Mouse (Mus musculus): ENCODE results near the gene Havcr2. TPM values are rescaled to one million over a fixed set of nuclear protein-coding genes. Genes with fewer than 3 reads are reported as not detected.
"Not testable (repeated sequence)": the region's sequence is repeated elsewhere in the genome, so short reads cannot be mapped to it uniquely, and the experiment has no call there.

Havcr2 gene
- 0.07 TPM in 1 of 2 replicates, not detected in the other for polyA plus RNA-seq (2015; fragmentation: Nextera tagmentation; extraction: Ambion mirVana)

GRCm38 (mm10) chr11:46454453-46455045 lies at the start of gene Havcr2:
Gene Havcr2 (plus strand): TSS chr11:46454935.
- H3K4me3 ChIP-seq = no peak within 1 kb of the TSS
- H3K9ac ChIP-seq = no peak within 1 kb of the TSS
- ATAC-seq (ENCODE audit: extremely low read depth, insufficient number of reproducible peaks, low FRiP score, low TSS enrichment) = no peak
- no peaks in the 10 kb centered on the region for H3K9me3 ChIP-seq
- no peaks in the 10 kb centered on the region for H3K4me1 ChIP-seq
- H3K27ac ChIP-seq (replicated peaks) = no peak within 1 kb of the TSS
- no peaks in the 10 kb centered on the region for H3K27me3 ChIP-seq (replicated peaks)
- no peak within 1 kb of the TSS for H3K4me2 ChIP-seq
- H3K36me3 ChIP-seq = no peaks in the 10 kb centered on the region
- WGBS = 62% methylated on average over 6 of the region's 6 CpGs

DNA sequence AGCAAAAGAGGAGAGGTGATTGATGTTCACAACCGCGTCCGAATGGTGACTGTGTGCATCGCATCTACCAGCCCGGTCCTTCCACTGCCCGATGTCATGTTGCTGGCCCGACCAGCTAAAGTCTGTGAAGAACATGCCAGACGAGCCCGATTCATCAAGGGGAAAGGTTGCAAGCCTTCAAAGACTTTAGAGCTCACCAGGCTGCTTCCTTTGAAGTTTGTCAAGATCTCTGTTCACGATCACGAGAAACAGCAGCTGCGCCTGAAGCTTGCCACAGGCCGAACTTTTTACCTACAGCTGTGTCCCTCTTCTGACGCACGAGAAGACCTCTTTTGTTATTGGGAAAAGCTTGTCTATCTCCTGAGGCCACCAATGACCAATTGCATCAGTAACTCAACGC lies 49.7 kb upstream of the Havcr2 start:
- H3K4me3 ChIP-seq = no peak overlapping the region
- ATAC-seq (ENCODE audit: extremely low read depth, insufficient number of reproducible peaks, low FRiP score, low TSS enrichment) = no peak
- H3K9ac ChIP-seq = no peak overlapping the region
- WGBS = 73% methylated on average over 16 of the region's 16 CpGs
- no peaks in the 10 kb centered on the region for H3K9me3 ChIP-seq
- no peak overlapping the region for H3K4me2 ChIP-seq
- no peaks in the 10 kb centered on the region for H3K36me3 ChIP-seq
- H3K4me1 ChIP-seq = no peaks in the 10 kb centered on the region
- no peak overlapping the region for H3K27ac ChIP-seq (replicated peaks)
- H3K27me3 ChIP-seq (replicated peaks) = no peaks in the 10 kb centered on the region; the same call in 1 of the 2 replicates

- Histone ChIP-seq H3K9me3 (no peaks in the 10 kb centered on the region), H3K27me3 (replicated peaks) (no peaks in the 10 kb centered on the region; the same call in 1 of the 2 replicates), H3K4me2 (peak overlapping the region; percentile 48), H3K4me3 (0 out of 2 replicates have a peak overlapping the region, but pooled peaks have one; percentile 13), H3K27ac (replicated peaks) (no peak overlapping the region), H3K36me3 (no peaks in the 10 kb centered on the region), H3K4me1 (no peaks in the 10 kb centered on the region), H3K9ac (peak overlapping the region; percentile 45)
- 29% methylated on average over 10 of the region's 10 CpGs for WGBS
- no peak for ATAC-seq (ENCODE audit: extremely low read depth, insufficient number of reproducible peaks, low FRiP score, low TSS enrichment)
Measured at GRCm38 (mm10) chr11:46406721-46407120, 48.0 kb upstream of the Havcr2 start.

DNA sequence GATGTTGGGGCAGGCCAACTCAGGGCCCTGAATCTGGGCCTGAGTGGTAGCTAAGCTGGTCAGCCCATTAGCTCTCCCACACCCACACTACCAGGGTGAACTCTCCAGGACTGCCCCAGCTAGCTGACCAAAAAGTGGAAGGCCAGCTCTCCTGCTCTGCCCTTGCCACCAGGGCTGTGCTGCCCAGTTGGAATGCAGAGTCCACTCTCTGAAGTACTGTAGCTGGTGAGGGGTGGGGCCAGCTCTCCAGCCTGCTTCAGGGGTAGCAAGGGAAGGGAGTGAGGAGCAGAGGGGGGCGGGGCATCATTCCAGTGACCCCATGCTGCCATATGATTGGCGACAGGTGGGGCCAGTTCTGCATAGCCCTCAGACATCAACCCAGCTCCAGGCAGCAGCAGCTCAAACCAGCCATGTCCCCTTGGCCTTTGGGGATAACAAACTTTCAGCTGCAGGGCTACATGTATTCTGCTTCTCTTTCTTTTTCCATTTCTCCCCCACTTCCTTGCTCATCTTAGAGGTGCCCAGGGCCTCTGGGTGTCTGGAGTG lies 44.6 kb upstream of the Havcr2 start:
- no peak overlapping the region for H3K27ac ChIP-seq (replicated peaks)
- no peaks in the 10 kb centered on the region for H3K27me3 ChIP-seq (replicated peaks)
- no peak; the same call in 1 of the 2 replicates for ATAC-seq (ENCODE audit: extremely low read depth, insufficient number of reproducible peaks, low FRiP score, low TSS enrichment)
- H3K4me1 ChIP-seq = no peaks in the 10 kb centered on the region
- no peak overlapping the region for H3K4me3 ChIP-seq
- 41% methylated on average over 2 of the region's 2 CpGs for WGBS
- H3K4me2 ChIP-seq = no peak overlapping the region
- H3K9me3 ChIP-seq = no peaks in the 10 kb centered on the region
- no peak overlapping the region for H3K9ac ChIP-seq
- no peaks in the 10 kb centered on the region for H3K36me3 ChIP-seq

DNA sequence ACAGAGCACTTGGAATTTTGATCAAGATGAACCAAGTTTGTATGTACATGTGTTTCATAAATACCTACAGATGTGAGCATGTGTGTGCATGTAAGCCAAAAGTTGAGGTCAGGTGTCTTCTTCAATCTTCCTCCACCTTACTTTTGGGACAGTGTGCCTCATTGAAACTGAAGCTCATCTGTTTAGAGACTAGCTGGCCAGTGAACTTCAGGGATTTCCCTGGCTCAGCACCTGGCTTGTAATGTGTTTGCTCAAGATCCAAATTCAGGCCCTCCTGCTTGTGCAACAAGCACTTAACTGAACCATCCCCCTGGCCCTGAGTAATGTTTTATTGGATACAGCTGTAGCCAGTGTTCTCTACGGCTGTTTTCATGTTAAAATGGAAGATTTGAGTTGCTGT lies 36.3 kb upstream of the Havcr2 start:
- H3K4me3 ChIP-seq = no peak overlapping the region
- 81% methylated on average over 1 of the region's 1 CpGs for WGBS
- H3K36me3 ChIP-seq = no peaks in the 10 kb centered on the region
- H3K9me3 ChIP-seq = no peaks in the 10 kb centered on the region
- no peak for ATAC-seq (ENCODE audit: extremely low read depth, insufficient number of reproducible peaks, low FRiP score, low TSS enrichment)
- H3K27ac ChIP-seq (replicated peaks) = no peak overlapping the region
- no peaks in the 10 kb centered on the region for H3K27me3 ChIP-seq (replicated peaks)
- H3K4me1 ChIP-seq = no peaks in the 10 kb centered on the region
- no peak overlapping the region for H3K4me2 ChIP-seq
- no peak overlapping the region for H3K9ac ChIP-seq

GRCm38 (mm10) chr11:46418860-46419259 lies 35.9 kb upstream of the Havcr2 start:
- Histone ChIP-seq H3K9me3 (no peaks in the 10 kb centered on the region), H3K27me3 (replicated peaks) (no peaks in the 10 kb centered on the region), H3K9ac (no peak overlapping the region), H3K4me3 (no peak overlapping the region), H3K4me1 (no peaks in the 10 kb centered on the region), H3K4me2 (no peak overlapping the region), H3K36me3 (no peaks in the 10 kb centered on the region), H3K27ac (replicated peaks) (no peak overlapping the region)
- ATAC-seq (ENCODE audit: extremely low read depth, insufficient number of reproducible peaks, low FRiP score, low TSS enrichment) = no peak
- 75% methylated on average over 5 of the region's 5 CpGs for WGBS

DNA sequence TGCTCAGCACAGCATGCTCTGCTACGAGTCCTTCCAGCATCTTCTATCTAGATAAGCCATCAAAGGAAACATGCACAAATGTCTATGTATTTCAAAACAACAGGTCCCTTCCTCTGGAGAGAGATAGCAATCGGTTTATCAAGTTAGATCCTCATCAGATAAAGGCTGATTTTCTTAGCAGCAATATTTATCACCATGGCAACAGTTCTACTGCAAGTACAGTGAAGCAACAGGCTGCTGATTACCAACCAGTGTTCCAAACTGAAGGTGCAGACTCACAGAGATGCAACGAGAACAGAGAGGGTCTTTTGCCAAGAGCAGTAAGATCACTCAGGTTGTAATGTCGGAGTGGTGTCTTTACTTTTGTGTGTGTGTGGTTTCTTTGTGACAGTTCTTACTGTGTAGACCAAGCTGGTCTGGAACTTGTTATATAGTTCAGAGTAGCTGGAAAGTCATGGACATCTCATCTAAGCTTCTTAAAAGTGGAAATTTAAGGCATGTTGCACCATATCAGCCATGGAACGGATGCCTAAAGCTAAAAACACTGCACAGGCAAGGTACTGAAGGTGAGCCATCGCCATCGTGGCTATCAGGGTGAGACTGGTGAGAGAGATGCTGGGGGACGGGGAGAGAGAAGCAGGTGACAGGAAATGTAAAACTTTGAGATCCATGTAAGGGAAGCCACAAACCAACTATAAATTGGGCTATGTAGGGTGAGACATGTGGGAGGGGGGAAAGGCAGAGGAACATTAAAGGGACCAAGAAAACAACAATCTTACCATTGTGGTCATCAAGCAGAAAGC lies 33.4 kb upstream of the Havcr2 start:
- no peak overlapping the region for H3K9ac ChIP-seq
- H3K4me3 ChIP-seq = no peak overlapping the region
- no peak overlapping the region for H3K27ac ChIP-seq (replicated peaks)
- no peaks in the 10 kb centered on the region for H3K36me3 ChIP-seq
- no peaks in the 10 kb centered on the region for H3K9me3 ChIP-seq
- ATAC-seq (ENCODE audit: extremely low read depth, insufficient number of reproducible peaks, low FRiP score, low TSS enrichment) = no peak
- 72% methylated on average over 8 of the region's 8 CpGs for WGBS
- H3K4me2 ChIP-seq = no peak overlapping the region
- no peaks in the 10 kb centered on the region for H3K27me3 ChIP-seq (replicated peaks)
- no peaks in the 10 kb centered on the region for H3K4me1 ChIP-seq

DNA sequence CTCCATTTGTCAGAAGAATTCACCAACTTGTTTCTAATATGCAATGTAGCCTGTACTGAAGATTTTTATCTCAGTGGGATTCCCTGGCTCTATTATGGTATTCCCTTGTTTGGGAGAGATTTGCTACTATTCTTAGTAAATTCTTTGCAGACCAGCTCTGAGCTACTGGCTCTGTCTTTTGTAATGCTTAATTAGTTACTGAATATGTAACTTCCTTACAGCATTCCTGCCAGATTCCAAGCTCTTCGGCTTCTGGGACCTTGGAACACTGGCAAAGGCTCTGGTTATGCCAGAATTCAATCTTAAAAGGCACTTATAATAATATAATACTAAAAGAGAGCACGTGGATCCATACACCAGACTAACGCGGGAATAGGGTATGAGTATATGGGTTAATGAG lies 26.6 kb upstream of the Havcr2 start:
- not testable (repeated sequence) for H3K9me3 ChIP-seq; ATAC-seq (ENCODE audit: extremely low read depth, insufficient number of reproducible peaks, low FRiP score, low TSS enrichment); H3K27me3 ChIP-seq (replicated peaks); H3K27ac ChIP-seq (replicated peaks); H3K9ac ChIP-seq; H3K4me1 ChIP-seq; H3K4me2 ChIP-seq; H3K36me3 ChIP-seq; H3K4me3 ChIP-seq
- 43% methylated on average over 4 of the region's 4 CpGs for WGBS

DNA sequence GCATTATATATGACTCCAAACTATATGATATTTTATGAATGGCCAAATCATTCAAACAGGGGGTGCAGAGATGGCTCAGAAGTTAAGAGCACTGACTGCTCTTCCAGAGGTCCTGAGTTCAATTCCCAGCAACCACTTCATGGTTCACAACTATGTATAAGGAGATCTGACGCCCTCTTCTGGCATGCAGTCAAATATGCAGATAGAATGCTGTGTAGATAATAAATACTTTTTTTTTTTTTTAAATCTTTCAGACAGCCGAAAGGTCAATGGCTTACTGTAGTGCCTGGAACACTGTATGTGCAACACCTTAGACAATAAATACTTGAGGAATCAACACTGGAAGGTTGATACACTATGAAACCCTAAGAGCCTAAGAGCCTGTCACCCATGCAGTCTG lies 24.6 kb upstream of the Havcr2 start:
- H3K27me3 ChIP-seq (replicated peaks) = no peaks in the 10 kb centered on the region
- 80% methylated on average over 2 of the region's 2 CpGs for WGBS
- H3K4me1 ChIP-seq = no peaks in the 10 kb centered on the region
- no peak overlapping the region for H3K4me3 ChIP-seq
- no peak overlapping the region for H3K4me2 ChIP-seq
- no peak overlapping the region for H3K9ac ChIP-seq
- no peaks in the 10 kb centered on the region for H3K36me3 ChIP-seq
- H3K27ac ChIP-seq (replicated peaks) = no peak overlapping the region
- no peaks in the 10 kb centered on the region for H3K9me3 ChIP-seq
- no peak for ATAC-seq (ENCODE audit: extremely low read depth, insufficient number of reproducible peaks, low FRiP score, low TSS enrichment)

- H3K36me3 ChIP-seq = no peaks in the 10 kb centered on the region
- no peak overlapping the region for H3K4me2 ChIP-seq
- 19% methylated on average over 3 of the region's 3 CpGs for WGBS
- H3K9me3 ChIP-seq = no peaks in the 10 kb centered on the region
- H3K27me3 ChIP-seq (replicated peaks) = no peaks in the 10 kb centered on the region
- H3K27ac ChIP-seq (replicated peaks) = no peak overlapping the region
- peaks cover 2% of the 10 kb centered on the region for H3K4me1 ChIP-seq
- H3K9ac ChIP-seq = no peak overlapping the region
- H3K4me3 ChIP-seq = no peak overlapping the region
- ATAC-seq (ENCODE audit: extremely low read depth, insufficient number of reproducible peaks, low FRiP score, low TSS enrichment) = peak; percentile 58; the same call in 1 of the 2 replicates
Measured at GRCm38 (mm10) chr11:46431129-46431528, 23.6 kb upstream of the Havcr2 start.

DNA sequence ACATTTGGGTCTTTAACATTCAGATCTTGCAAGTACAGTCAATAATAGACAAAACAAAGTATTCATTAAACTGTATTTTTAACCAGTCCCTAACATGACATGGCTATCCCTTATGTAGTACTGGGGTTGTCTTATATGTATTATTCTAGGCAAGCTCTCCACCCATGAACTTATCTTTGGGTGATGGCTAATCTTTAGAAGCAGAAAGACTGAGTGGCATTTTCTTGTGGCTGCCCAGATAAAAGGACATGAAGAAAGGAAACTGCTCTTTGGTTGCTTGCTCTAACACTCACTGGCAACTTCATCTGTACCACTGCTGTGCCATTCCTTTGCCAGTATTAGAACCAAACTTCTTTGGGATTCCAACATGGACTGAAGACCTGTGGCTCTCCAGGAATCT lies 19.4 kb upstream of the Havcr2 start:
- no peak overlapping the region for H3K9ac ChIP-seq
- H3K4me2 ChIP-seq = no peak overlapping the region
- H3K36me3 ChIP-seq = peaks cover 12% of the 10 kb centered on the region
- no peak for ATAC-seq (ENCODE audit: extremely low read depth, insufficient number of reproducible peaks, low FRiP score, low TSS enrichment)
- H3K9me3 ChIP-seq = no peaks in the 10 kb centered on the region
- no peak overlapping the region for H3K27ac ChIP-seq (replicated peaks)
- H3K4me1 ChIP-seq = peaks cover 18% of the 10 kb centered on the region
- no peak overlapping the region for H3K4me3 ChIP-seq
- no peaks in the 10 kb centered on the region for H3K27me3 ChIP-seq (replicated peaks)
